Mouse (Mus musculus): ENCODE results near the gene Fbxo9. TPM values are rescaled to one million over a fixed set of nuclear protein-coding genes. Genes with fewer than 3 reads are reported as not detected.
"Not testable (repeated sequence)": the region's sequence is repeated elsewhere in the genome, so short reads cannot be mapped to it uniquely, and the experiment has no call there.

Gene Fbxo9
- polyA plus RNA-seq, 1 experiment = 15.7 TPM

- Histone ChIP-seq H3K4me3 (no peak overlapping the region), H3ac (ENCODE audit: control insufficient read depth, insufficient read length) (no peak overlapping the region)
These were observed 35.0 kb downstream of the Fbxo9 start for GRCm38 (mm10) chr9:78073713-78074340.

GRCm38 (mm10) chr9:78073291-78073690 is 35.6 kb downstream of the Fbxo9 start:
- H3ac ChIP-seq (ENCODE audit: control insufficient read depth, insufficient read length); H3K4me3 ChIP-seq; H3K4me2 ChIP-seq (ENCODE audit: low read depth); H3K27me3 ChIP-seq (ENCODE audit: control insufficient read depth, insufficient read depth, insufficient read length); H3K36me3 ChIP-seq (ENCODE audit: control insufficient read depth, insufficient read depth); H3K79me2 ChIP-seq (ENCODE audit: control insufficient read depth, insufficient read depth): not testable (repeated sequence)

More at GRCm38 (mm10) chr9:78073713-78074340, 35.0 kb downstream of the Fbxo9 start:
- Histone ChIP-seq H3K4me2 (ENCODE audit: low read depth) (no peak overlapping the region), H3K27me3 (ENCODE audit: control insufficient read depth, insufficient read depth, insufficient read length) (no peaks in the 10 kb centered on the region), H3K36me3 (ENCODE audit: control insufficient read depth, insufficient read depth) (no peaks in the 10 kb centered on the region), H3K79me2 (ENCODE audit: control insufficient read depth, insufficient read depth) (no peaks in the 10 kb centered on the region)
- TF ChIP-seq TCF12 (IDR thresholded peaks at IDR 0.05; ENCODE audit: insufficient read depth, poor library complexity, severe bottlenecking) = no peak
- no peak for TF ChIP-seq SRF (IDR thresholded peaks at IDR 0.05; ENCODE audit: control insufficient read depth, insufficient read length, low read depth)
- no peak for TF ChIP-seq TCF3 (IDR thresholded peaks at IDR 0.05; ENCODE audit: insufficient read length, low read depth)
- TF ChIP-seq E2F4 (IDR thresholded peaks at IDR 0.05; ENCODE audit: insufficient read depth) = no peak
- no peak for TF ChIP-seq POLR2AphosphoS2 (IDR thresholded peaks at IDR 0.05; ENCODE audit: insufficient read length, low read depth)
- TF ChIP-seq MYOD1 (IDR thresholded peaks at IDR 0.05; ENCODE audit: control insufficient read depth in 1 of 3, insufficient read length in 2 of 3, low read depth in 2 of 3) = no peak
- TF ChIP-seq USF1 (IDR thresholded peaks at IDR 0.05; ENCODE audit: low read depth) = no peak
- no peak for TF ChIP-seq POLR2A (IDR thresholded peaks at IDR 0.05; ENCODE audit: insufficient read length, low read depth)
- no peak for TF ChIP-seq CEBPB (IDR thresholded peaks at IDR 0.05; ENCODE audit: insufficient read depth, poor library complexity, severe bottlenecking)
- no peak for TF ChIP-seq MAX (IDR thresholded peaks at IDR 0.05; ENCODE audit: low read depth)
- TF ChIP-seq MYOG (IDR thresholded peaks at IDR 0.05; ENCODE audit: control insufficient read depth in 1 of 3, insufficient read depth in 1 of 3, insufficient read length in 2 of 3, low read depth in 2 of 3) = no peak

GRCm38 (mm10) chr9:78071626-78072025 is 37.2 kb downstream of the Fbxo9 start:
- Histone ChIP-seq H3K27me3 (ENCODE audit: control insufficient read depth, insufficient read depth, insufficient read length) (no peaks in the 10 kb centered on the region), H3K4me3 (no peak overlapping the region), H3K4me2 (ENCODE audit: low read depth) (no peak overlapping the region), H3K36me3 (ENCODE audit: control insufficient read depth, insufficient read depth) (no peaks in the 10 kb centered on the region), H3ac (ENCODE audit: control insufficient read depth, insufficient read length) (no peak overlapping the region), H3K79me2 (ENCODE audit: control insufficient read depth, insufficient read depth) (no peaks in the 10 kb centered on the region)
- TF ChIP-seq MAX (IDR thresholded peaks at IDR 0.05; ENCODE audit: low read depth) (no peak), E2F4 (IDR thresholded peaks at IDR 0.05; ENCODE audit: insufficient read depth) (no peak), MYOD1 (IDR thresholded peaks at IDR 0.05; ENCODE audit: control insufficient read depth in 1 of 3, insufficient read length in 2 of 3, low read depth in 2 of 3) (no peak), POLR2A (IDR thresholded peaks at IDR 0.05; ENCODE audit: insufficient read length, low read depth) (no peak), USF1 (IDR thresholded peaks at IDR 0.05; ENCODE audit: low read depth) (no peak), CEBPB (IDR thresholded peaks at IDR 0.05; ENCODE audit: insufficient read depth, poor library complexity, severe bottlenecking) (no peak), POLR2AphosphoS2 (IDR thresholded peaks at IDR 0.05; ENCODE audit: insufficient read length, low read depth) (no peak), REST (IDR thresholded peaks at IDR 0.05; ENCODE audit: insufficient read depth, insufficient read length) (no peak), TCF12 (IDR thresholded peaks at IDR 0.05; ENCODE audit: insufficient read depth, poor library complexity, severe bottlenecking) (no peak)

- Histone ChIP-seq H3K27me3 (ENCODE audit: control insufficient read depth, insufficient read depth, insufficient read length) (no peaks in the 10 kb centered on the region), H3K36me3 (ENCODE audit: control insufficient read depth, insufficient read depth) (no peaks in the 10 kb centered on the region), H3K4me2 (ENCODE audit: low read depth) (no peak overlapping the region), H3K79me2 (ENCODE audit: control insufficient read depth, insufficient read depth) (no peaks in the 10 kb centered on the region), H3ac (ENCODE audit: control insufficient read depth, insufficient read length) (no peak overlapping the region), H3K4me3 (no peak overlapping the region)
- TF ChIP-seq POLR2A (IDR thresholded peaks at IDR 0.05; ENCODE audit: insufficient read length, low read depth) = no peak
- TF ChIP-seq USF1 (IDR thresholded peaks at IDR 0.05; ENCODE audit: low read depth) = no peak
- no peak for TF ChIP-seq MYOG (IDR thresholded peaks at IDR 0.05; ENCODE audit: control insufficient read depth in 1 of 3, insufficient read depth in 1 of 3, insufficient read length in 2 of 3, low read depth in 2 of 3)
- TF ChIP-seq MAX (IDR thresholded peaks at IDR 0.05; ENCODE audit: low read depth) = no peak
- no peak for TF ChIP-seq REST (IDR thresholded peaks at IDR 0.05; ENCODE audit: insufficient read depth, insufficient read length)
These were observed 38.4 kb downstream of the Fbxo9 start for GRCm38 (mm10) chr9:78070496-78070895.

GRCm38 (mm10) chr9:78064121-78064520 is 44.7 kb downstream of the Fbxo9 start:
- TF ChIP-seq POLR2AphosphoS2 (IDR thresholded peaks at IDR 0.05; ENCODE audit: insufficient read length, low read depth) = no peak
- TF ChIP-seq MAX (IDR thresholded peaks at IDR 0.05; ENCODE audit: low read depth) = no peak
- no peak for TF ChIP-seq REST (IDR thresholded peaks at IDR 0.05; ENCODE audit: insufficient read depth, insufficient read length)
- no peak for TF ChIP-seq MYOD1 (IDR thresholded peaks at IDR 0.05; ENCODE audit: control insufficient read depth in 1 of 3, insufficient read length in 2 of 3, low read depth in 2 of 3)
- no peak for TF ChIP-seq USF1 (IDR thresholded peaks at IDR 0.05; ENCODE audit: low read depth)
- no peak for TF ChIP-seq POLR2A (IDR thresholded peaks at IDR 0.05; ENCODE audit: insufficient read length, low read depth)
- no peak for TF ChIP-seq E2F4 (IDR thresholded peaks at IDR 0.05; ENCODE audit: insufficient read depth)
- TF ChIP-seq TCF3 (IDR thresholded peaks at IDR 0.05; ENCODE audit: insufficient read length, low read depth) = no peak
- H3K36me3 ChIP-seq (ENCODE audit: control insufficient read depth, insufficient read depth) = no peaks in the 10 kb centered on the region
- H3K4me2 ChIP-seq (ENCODE audit: low read depth) = no peak overlapping the region
- H3ac ChIP-seq (ENCODE audit: control insufficient read depth, insufficient read length) = no peak overlapping the region
- no peaks in the 10 kb centered on the region for H3K79me2 ChIP-seq (ENCODE audit: control insufficient read depth, insufficient read depth)
- H3K27me3 ChIP-seq (ENCODE audit: control insufficient read depth, insufficient read depth, insufficient read length) = peaks cover 24% of the 10 kb centered on the region
- H3K4me3 ChIP-seq = no peak overlapping the region
